Mouse (Mus musculus): Measurements from ENCODE around the gene Dapk3.

GRCm38 (mm10) chr10:81221402-81222015 is 38.7 kb downstream of the Dapk3 start:
- TF ChIP-seq POLR2A (IDR thresholded peaks at IDR 0.05; ENCODE audit: low read depth, low read length) (no peak), CTCF (IDR thresholded peaks at IDR 0.05; ENCODE audit: extremely low read depth, insufficient read length, insufficient replicate concordance, low read depth, low read length) (no peak)
